Mouse (Mus musculus) bone marrow, adult 2 months (tissue): ENCODE results near the gene Znhit2. TPM values are rescaled to one million over a fixed set of nuclear protein-coding genes. Genes with fewer than 3 reads are reported as not detected.
A peak's percentile ranks its signal among the peaks of the same experiment; 100 is the strongest.

Experiments
- H3K27ac ChIP-seq: fragments of 200-500 bp; 2 replicates; pipeline ENCODE4 v1.5.1; 2012; ENCODE audit warnings: low read depth, mild to moderate bottlenecking, control low read depth, inconsistent platforms, low read length; ENCODE audit not compliant: control insufficient read depth, poor library complexity, insufficient read depth
- H3K4me1 ChIP-seq: fragments of 200-500 bp; 2 replicates; pipeline ENCODE4 v1.6.1; 2011; ENCODE audit warnings: low read length; ENCODE audit not compliant: control insufficient read depth, insufficient read depth
- H3K4me3 ChIP-seq: fragments of 200-500 bp; replicated peaks from 2 replicates; pipeline ENCODE3; 2011; ENCODE audit warnings: mild to moderate bottlenecking, low read depth, low read length, control low read depth; ENCODE audit not compliant: control insufficient read depth
- CTCF ChIP-seq: fragments of 200-500 bp; IDR thresholded peaks from 2 replicates; pipeline ENCODE4 v1.5.1; 2011; ENCODE audit warnings: low read length, control low read depth; ENCODE audit not compliant: control insufficient read depth, insufficient read depth
- POLR2A ChIP-seq: fragments of 200-500 bp; IDR thresholded peaks from 2 replicates; pipeline ENCODE4 v1.6.1; 2011; ENCODE audit warnings: low read depth, mild to moderate bottlenecking, control low read depth, low read length, borderline replicate concordance; ENCODE audit not compliant: control insufficient read depth
- WGBS: fragments of 180-500 bp; shearing (Covaris S2); methylation state at CpG from one replicate; pipeline ENCODE4 v1.1.7; 2018; 5-methylcytosine and 5-hydroxymethylcytosine counted together
- polyA plus RNA-seq: library from polyadenylated mRNA; stranded (reverse); fragments of >200 nt; gene quantifications from 2 replicates; pipeline ENCODE4 v1.2.4, GENCODE M21; 2011; ENCODE audit warnings: low replicate concordance; ENCODE audit not compliant: missing spikeins, insufficient read depth, insufficient read length

Znhit2 gene
- polyA plus RNA-seq, 1 experiment, result 14.3 TPM

DNA sequence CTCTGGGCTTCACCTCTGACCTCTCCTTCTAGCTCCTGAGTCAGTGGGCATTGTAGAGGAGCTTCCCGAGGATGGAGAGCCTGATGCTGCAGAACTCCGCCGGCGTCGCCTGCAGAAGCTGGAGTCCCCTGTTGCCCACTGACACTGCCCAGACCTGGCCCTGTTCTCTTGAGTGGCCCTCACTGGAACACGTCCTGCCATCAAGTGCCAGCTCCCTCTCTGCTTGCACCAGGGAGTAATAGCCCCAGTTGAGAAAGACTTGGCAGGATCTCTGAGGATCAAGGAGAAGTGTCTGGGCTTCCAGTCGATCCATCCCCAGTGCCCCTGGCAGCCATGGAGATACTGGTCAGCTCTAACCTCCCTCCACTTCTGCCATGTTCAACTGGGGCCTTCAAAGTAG, 8.5 kb upstream of the Znhit2 start:
- Histone ChIP-seq H3K27ac (no peak overlapping the region), H3K4me1 (peaks cover 7% of the 10 kb centered on the region), H3K4me3 (no peak overlapping the region)
- TF ChIP-seq CTCF (no peak), POLR2A (no peak)
- WGBS, result 87% methylated on average over 7 of the region's 7 CpGs

DNA sequence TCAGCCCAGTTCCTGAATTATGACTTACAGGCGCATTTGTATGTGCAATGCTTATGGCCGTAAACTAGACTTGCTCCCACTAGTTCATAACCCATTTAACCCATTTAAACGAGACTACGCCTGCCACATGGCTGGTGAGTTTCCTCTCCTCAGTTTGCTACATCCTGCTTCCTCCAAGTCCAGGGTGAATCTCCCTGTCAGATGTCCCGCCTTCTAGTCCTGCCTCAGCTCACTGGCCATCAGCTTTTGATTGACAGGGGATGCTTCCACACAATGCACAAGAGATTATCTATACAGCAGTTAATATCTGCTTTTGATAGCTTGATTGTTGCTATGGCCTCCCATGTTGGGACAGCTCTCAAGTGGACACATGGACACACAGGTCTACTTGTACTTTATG, 6.7 kb upstream of the Znhit2 start:
- Histone ChIP-seq H3K27ac (no peak overlapping the region), H3K4me3 (no peak overlapping the region), H3K4me1 (peaks cover 7% of the 10 kb centered on the region)
- TF ChIP-seq CTCF (no peak), POLR2A (no peak)
- 69% methylated on average over 5 of the region's 5 CpGs for WGBS

DNA sequence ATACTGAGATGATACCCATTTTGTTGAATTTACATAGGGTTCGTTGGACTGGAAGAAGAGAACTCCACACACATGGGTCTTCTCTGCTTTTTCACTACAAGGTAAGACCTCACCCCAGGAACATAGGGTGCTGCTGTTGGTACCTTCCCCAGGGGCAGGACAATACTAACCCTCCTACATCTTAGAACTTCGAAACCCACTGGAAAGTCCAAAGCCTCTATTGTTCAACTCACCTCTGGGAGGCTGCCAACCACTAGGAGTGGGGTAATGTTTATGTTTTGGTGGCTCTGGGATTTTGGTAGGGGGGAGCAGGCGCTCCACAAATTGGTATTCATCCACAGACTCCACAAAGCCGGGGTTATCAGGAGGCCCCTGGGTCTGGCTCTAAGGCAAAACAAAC, 4.3 kb upstream of the Znhit2 start:
- Histone ChIP-seq H3K4me3 (peak overlapping the region; percentile 27), H3K4me1 (no peaks in the 10 kb centered on the region; the same call in 1 of the 2 replicates), H3K27ac (no peak overlapping the region)
- 47% methylated on average over 4 of the region's 4 CpGs for WGBS
- TF ChIP-seq POLR2A, result no peak
- TF ChIP-seq CTCF, result no peak

DNA sequence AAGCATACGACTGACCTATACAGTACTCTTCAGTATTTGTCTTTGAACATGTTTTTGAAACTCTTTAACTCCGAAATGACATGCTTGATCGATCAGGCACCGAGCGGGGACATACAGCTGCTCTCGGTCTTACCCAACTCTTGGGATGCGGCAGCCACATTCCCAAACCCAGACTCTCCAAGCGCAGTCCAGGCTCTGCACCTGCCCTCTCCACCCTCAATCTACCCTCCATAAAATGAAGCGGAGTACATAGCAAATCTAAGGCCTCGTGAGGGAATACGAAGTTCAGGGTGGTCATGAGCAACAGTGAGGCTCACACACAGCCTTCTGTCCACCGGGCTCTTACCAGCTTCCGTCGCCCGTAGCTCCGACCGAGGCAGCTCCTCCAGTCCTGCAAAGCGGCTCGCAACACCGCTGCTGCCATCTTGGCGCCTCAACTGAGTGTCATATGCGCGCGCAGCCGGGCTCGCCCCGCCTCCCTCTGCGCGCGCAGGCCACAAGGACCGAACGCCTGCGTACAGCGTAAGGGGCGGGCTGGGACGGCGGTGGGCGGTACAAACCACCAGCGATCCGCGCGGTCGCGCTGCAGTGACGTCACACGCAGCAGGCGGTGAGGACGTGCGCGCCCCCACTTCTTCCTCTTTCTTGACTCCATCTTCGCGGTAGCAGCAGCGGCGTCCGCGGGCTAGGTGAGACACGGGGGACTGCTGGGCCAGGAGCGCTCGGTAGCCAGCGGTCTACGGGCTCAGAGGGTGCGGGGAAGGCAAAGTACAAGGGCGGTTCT, 3.5 kb upstream of the Znhit2 start, which contains the start of the genes Mrpl49 and Fau:
Mrpl49 (minus strand) TSS at position 473 of the 784 bp plus-strand sequence.
Fau (plus strand) TSS at position 532 of the 784 bp plus-strand sequence.
- peaks cover 2% of the 10 kb centered on the region for H3K4me1 ChIP-seq
- H3K27ac ChIP-seq, result peak within 1 kb of the TSS; percentile 93
- under 1% methylated on average over 63 of the region's 63 CpGs for WGBS
- H3K4me3 ChIP-seq, result peak within 1 kb of the TSS; percentile 97
- TF ChIP-seq POLR2A, result peak; percentile 90
- no peak for TF ChIP-seq CTCF

DNA sequence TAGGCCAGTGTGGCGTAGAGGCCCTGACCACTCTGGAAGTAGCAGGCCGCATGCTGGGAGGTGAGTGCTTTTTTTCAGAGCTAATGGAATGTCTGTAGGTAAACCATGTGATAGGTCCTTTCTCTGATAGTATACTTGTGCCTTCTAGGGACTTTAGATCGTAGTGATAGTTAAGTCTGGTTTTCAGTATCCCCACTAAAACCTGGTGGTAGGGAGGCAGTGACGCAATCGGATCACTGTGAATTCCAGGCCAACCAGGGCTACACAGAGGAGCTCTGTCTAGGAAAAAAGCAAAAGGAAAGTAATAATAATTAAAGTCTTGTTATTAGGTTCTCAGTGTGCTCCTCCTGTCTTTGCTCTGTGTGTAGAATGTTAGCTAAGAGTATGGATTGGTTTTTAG, 2.5 kb upstream of the Znhit2 start:
- Histone ChIP-seq H3K4me3 (peak overlapping the region; percentile 97), H3K27ac (peak overlapping the region; percentile 93), H3K4me1 (peaks cover 3% of the 10 kb centered on the region)
- no peak for TF ChIP-seq CTCF
- TF ChIP-seq POLR2A, result no peak
- WGBS, result 18% methylated on average over 5 of the region's 5 CpGs

DNA sequence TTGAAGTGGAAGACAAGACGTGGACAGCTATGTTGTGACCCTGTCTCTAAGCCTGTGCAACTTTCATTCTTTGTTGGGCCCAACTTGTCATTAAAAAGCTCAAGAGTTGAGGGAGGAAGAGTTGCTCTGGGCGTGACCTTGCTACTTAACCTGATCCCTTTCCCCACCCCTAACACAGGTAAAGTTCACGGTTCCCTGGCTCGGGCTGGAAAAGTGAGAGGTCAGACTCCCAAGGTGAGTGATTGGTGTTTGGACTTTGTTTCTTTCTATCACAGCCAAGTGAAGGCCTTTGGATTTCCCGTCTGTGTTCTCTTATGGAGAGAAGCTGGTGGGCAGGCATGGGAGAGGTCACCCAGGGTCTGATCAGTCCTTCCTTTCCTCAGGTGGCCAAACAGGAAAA, 2.0 kb upstream of the Znhit2 start:
- 78% methylated on average over 5 of the region's 5 CpGs for WGBS
- H3K4me3 ChIP-seq, result peak overlapping the region; percentile 97
- no peak for TF ChIP-seq POLR2A
- no peak for TF ChIP-seq CTCF
- no peak overlapping the region for H3K27ac ChIP-seq
- peaks cover 3% of the 10 kb centered on the region for H3K4me1 ChIP-seq

DNA sequence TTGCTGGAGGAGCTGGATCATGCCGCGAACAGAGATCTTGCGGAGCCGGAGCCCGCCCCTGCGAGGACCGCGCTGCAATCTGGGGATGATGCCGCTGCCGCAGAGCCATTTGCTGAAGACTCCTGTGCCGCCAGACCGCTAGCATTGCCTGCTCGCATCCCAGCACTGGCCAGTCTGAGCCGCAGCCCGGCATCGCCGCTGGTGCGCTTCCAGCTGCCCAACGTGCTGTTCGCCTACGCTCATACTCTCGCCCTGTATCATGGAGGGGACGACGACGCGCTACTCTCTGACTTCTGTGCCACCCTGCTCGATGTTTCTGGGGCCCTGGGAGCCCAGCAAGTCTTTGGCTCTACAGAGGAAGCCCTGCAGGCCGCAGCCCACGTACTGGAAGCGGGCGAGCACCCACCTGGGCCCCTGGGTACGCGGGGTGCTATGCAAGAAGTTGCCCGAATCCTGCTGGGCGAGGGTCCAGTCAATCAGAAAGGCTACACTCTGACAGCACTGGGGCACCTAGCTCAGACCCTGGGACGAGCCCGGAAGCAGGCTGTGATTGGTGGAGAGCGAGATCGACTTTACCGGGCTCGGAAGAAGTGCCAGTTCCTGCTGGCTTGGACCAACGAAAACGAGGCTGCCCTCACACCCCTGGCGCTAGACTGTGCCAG, 780 bp downstream of the Znhit2 start:
- Histone ChIP-seq H3K4me3 (peak overlapping the region; percentile 84), H3K4me1 (peaks cover 3% of the 10 kb centered on the region), H3K27ac (peak overlapping the region; percentile 98)
- TF ChIP-seq CTCF (no peak), POLR2A (peak; percentile 54; the same call in 1 of the 2 replicates)
- WGBS, result under 1% methylated on average over 44 of the region's 44 CpGs

DNA sequence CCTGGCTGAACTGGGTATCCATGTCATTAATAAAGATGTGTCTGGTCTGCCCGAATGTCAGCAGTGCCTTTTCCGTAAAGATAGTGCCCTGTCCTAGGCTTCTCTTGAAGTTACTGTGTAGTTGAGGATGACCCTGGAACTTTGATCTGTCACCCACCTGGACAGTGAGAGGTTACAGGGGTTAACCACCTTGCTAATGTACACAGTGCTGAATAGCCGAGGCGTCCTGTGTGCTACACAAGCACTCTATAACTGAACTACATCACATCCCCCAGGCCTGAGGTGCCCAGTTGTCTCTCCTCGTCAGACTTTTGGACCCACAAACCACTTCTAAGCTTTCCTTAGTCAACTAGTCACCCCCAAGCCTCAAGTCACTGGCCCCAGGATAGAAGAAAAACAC, 1.4 kb downstream of the Znhit2 start:
- no peak for TF ChIP-seq CTCF
- TF ChIP-seq POLR2A, result no peak
- peak overlapping the region; percentile 98 for H3K27ac ChIP-seq
- WGBS, result 49% methylated on average over 5 of the region's 5 CpGs
- H3K4me3 ChIP-seq, result peak overlapping the region; percentile 84
- H3K4me1 ChIP-seq, result peaks cover 3% of the 10 kb centered on the region
